Mouse (Mus musculus): ENCODE data around the gene Zfhx3. TPM values are rescaled to one million over a fixed set of nuclear protein-coding genes. Genes with fewer than 3 reads are reported as not detected.

Zfhx3 gene
- total and polyA plus RNA-seq, 3 experiments = 0.23 to 2.5 TPM; not detected in 1

DNA sequence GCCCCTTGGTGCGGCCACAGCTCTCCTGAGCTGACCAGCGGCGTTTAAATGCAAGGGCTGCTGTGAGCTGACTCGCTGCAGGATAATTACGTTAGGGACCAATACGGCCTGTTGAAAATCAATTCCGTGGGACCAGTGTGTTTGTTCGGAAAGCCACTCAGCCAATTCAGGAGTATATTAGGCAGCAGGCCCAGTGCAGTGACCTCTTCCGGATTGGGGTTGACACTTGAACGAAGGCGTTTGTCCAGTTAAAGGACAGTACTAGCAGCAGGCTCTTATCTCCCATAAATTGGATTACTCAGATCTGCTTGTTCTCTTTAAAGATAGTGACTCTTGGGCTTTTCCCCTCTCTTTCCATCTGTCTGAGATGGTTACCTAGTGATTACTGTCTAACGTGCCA is 493.9 kb downstream of the Zfhx3 start:
- H3K79me2 ChIP-seq (ENCODE audit: control insufficient read depth, insufficient read depth, low read length, poor library complexity) = no peaks in the 10 kb centered on the region
- H3K4me3 ChIP-seq (ENCODE audit: control insufficient read depth in 1 of 2, insufficient read depth in 1 of 2, low read depth in 2 of 2, low read length in 2 of 2) = no peak overlapping the region
- H3K36me3 ChIP-seq (ENCODE audit: control insufficient read depth in 1 of 2, insufficient read depth in 2 of 2, low read length in 2 of 2) = no peaks in the 10 kb centered on the region
- H3K9me3 ChIP-seq (replicated peaks; ENCODE audit: insufficient read depth, low read length) = no peaks in the 10 kb centered on the region
- no peak for TF ChIP-seq RAD21 (IDR thresholded peaks at IDR 0.05; ENCODE audit: low read depth, low read length)
- TF ChIP-seq SIN3A (IDR thresholded peaks at IDR 0.05; ENCODE audit: low read length) = no peak
- no peak for TF ChIP-seq TAL1 (IDR thresholded peaks at IDR 0.05; ENCODE audit: low read length)
- no peak for TF ChIP-seq GABPA (IDR thresholded peaks at IDR 0.05; ENCODE audit: low read depth, low read length)
- no peak for TF ChIP-seq CHD2 (IDR thresholded peaks at IDR 0.05; ENCODE audit: low read length)
- TF ChIP-seq EP300 (IDR thresholded peaks at IDR 0.05; ENCODE audit: low read depth in 1 of 2, low read length in 2 of 2) = no peak
- no peak for TF ChIP-seq ZNF384 (IDR thresholded peaks at IDR 0.05; ENCODE audit: low read depth, low read length)
- TF ChIP-seq MYB (IDR thresholded peaks at IDR 0.05; ENCODE audit: low read depth, low read length) = no peak
- TF ChIP-seq RCOR1 (IDR thresholded peaks at IDR 0.05; ENCODE audit: low read depth, low read length) = no peak
- TF ChIP-seq GATA1 (IDR thresholded peaks at IDR 0.05; ENCODE audit: low read depth, low read length) = no peak
- no peak for TF ChIP-seq UBTF (IDR thresholded peaks at IDR 0.05; ENCODE audit: borderline replicate concordance, insufficient read depth, low read depth, low read length)
- TF ChIP-seq CHD1 (IDR thresholded peaks at IDR 0.05; ENCODE audit: low read depth, low read length) = no peak
- no peak for TF ChIP-seq ELF1 (IDR thresholded peaks at IDR 0.05; ENCODE audit: low read depth, low read length)
- TF ChIP-seq SMC3 (IDR thresholded peaks at IDR 0.05; ENCODE audit: low read depth, low read length) = no peak
- no peak for TF ChIP-seq ETS1 (IDR thresholded peaks at IDR 0.05; ENCODE audit: low read depth, low read length)
- H3K27ac ChIP-seq (ENCODE audit: control insufficient read depth, low read depth, low read length) = no peak overlapping the region
- H3K27me3 ChIP-seq (ENCODE audit: control insufficient read depth in 1 of 2, insufficient read depth in 2 of 2, low read length in 2 of 2) = no peaks in the 10 kb centered on the region
- DNase-seq (ENCODE audit: low read depth, low spot score) = no peak
- no peaks in the 10 kb centered on the region for H3K4me1 ChIP-seq (ENCODE audit: control insufficient read depth in 1 of 2, insufficient read depth in 2 of 2, low read length in 2 of 2)
- no peak overlapping the region for H3K9ac ChIP-seq (ENCODE audit: control insufficient read depth, low read depth, low read length, poor library complexity, severe bottlenecking)

- Histone ChIP-seq H3K4me1 (ENCODE audit: control insufficient read depth in 1 of 2, insufficient read depth in 2 of 2, low read length in 2 of 2) (no peaks in the 10 kb centered on the region), H3K36me3 (ENCODE audit: control insufficient read depth in 1 of 2, insufficient read depth in 2 of 2, low read length in 2 of 2) (no peaks in the 10 kb centered on the region), H3K27ac (ENCODE audit: control insufficient read depth, low read depth, low read length) (no peak overlapping the region), H3K9me3 (replicated peaks; ENCODE audit: insufficient read depth, low read length) (no peaks in the 10 kb centered on the region), H3K9ac (ENCODE audit: control insufficient read depth, low read depth, low read length, poor library complexity, severe bottlenecking) (no peak overlapping the region), H3K4me3 (ENCODE audit: control insufficient read depth in 1 of 2, insufficient read depth in 1 of 2, low read depth in 2 of 2, low read length in 2 of 2) (no peak overlapping the region), H3K79me2 (ENCODE audit: control insufficient read depth, insufficient read depth, low read length, poor library complexity) (no peaks in the 10 kb centered on the region), H3K27me3 (ENCODE audit: control insufficient read depth in 1 of 2, insufficient read depth in 2 of 2, low read length in 2 of 2) (no peaks in the 10 kb centered on the region)
- DNase-seq (ENCODE audit: low read depth, low spot score) = no peak
- TF ChIP-seq TBP (IDR thresholded peaks at IDR 0.05; ENCODE audit: low read depth, low read length) = no peak
- no peak for TF ChIP-seq E2F4 (IDR thresholded peaks at IDR 0.05; ENCODE audit: borderline replicate concordance, low read depth, low read length)
- TF ChIP-seq TAL1 (IDR thresholded peaks at IDR 0.05; ENCODE audit: low read length) = no peak
- no peak for TF ChIP-seq RAD21 (IDR thresholded peaks at IDR 0.05; ENCODE audit: low read depth, low read length)
These were observed 494.9 kb downstream of the Zfhx3 start for GRCm38 (mm10) chr8:108437316-108437830.

All from MEL (cell line).